Mouse (Mus musculus): ENCODE data around the gene Asgr2. TPM values are rescaled to one million over a fixed set of nuclear protein-coding genes. Genes with fewer than 3 reads are reported as not detected.
A peak's percentile ranks its signal among the peaks of the same experiment; 100 is the strongest.

Gene Asgr2
- polyA plus RNA-seq, 1 experiment: 1.3 TPM

GRCm38 (mm10) chr11:70151072-70151471, 58.6 kb downstream of the Asgr2 start:
- TF ChIP-seq CTCF (IDR thresholded peaks at IDR 0.05; ENCODE audit: control insufficient read depth, insufficient read depth, insufficient read length): no peak
- TF ChIP-seq FOSL1 (IDR thresholded peaks at IDR 0.05; ENCODE audit: insufficient read depth, low read length, poor library complexity, severe bottlenecking): peak; percentile 46
- no peak overlapping the region for H3ac ChIP-seq (ENCODE audit: control insufficient read depth, insufficient read length, low read depth)

More at GRCm38 (mm10) chr11:70151072-70151471, 58.6 kb downstream of the Asgr2 start:
- Histone ChIP-seq H3K79me2 (ENCODE audit: control insufficient read depth, insufficient read depth) (no peaks in the 10 kb centered on the region), H3K79me3 (ENCODE audit: low read depth) (no peaks in the 10 kb centered on the region), H3K27me3 (ENCODE audit: control insufficient read depth, insufficient read depth, insufficient read length) (no peaks in the 10 kb centered on the region), H3K36me3 (ENCODE audit: control insufficient read depth, insufficient read depth) (no peaks in the 10 kb centered on the region), H3K4me3 (ENCODE audit: insufficient read depth, poor library complexity, severe bottlenecking) (no peak overlapping the region)

Other genes starting within 250 kb of the Asgr2 start
- 82.7 TPM for gene Plscr3, start 246.3 kb upstream of the Asgr2 start, polyA plus RNA-seq (2012; fragmentation: generic; extraction: Trizol)
- gene Tnk1, start 233.9 kb upstream of the Asgr2 start, polyA plus RNA-seq (2012; fragmentation: generic; extraction: Trizol): not detected
- gene Tmem95, start 214.6 kb upstream of the Asgr2 start, polyA plus RNA-seq (2012; fragmentation: generic; extraction: Trizol): not detected
- gene Kctd11, start 211.2 kb upstream of the Asgr2 start, polyA plus RNA-seq (2012; fragmentation: generic; extraction: Trizol): 17.2 TPM
- gene Acap1, start 197.1 kb upstream of the Asgr2 start, polyA plus RNA-seq (2012; fragmentation: generic; extraction: Trizol): 0.21 TPM
- gene 2810408A11Rik, start 191.7 kb upstream of the Asgr2 start, polyA plus RNA-seq (2012; fragmentation: generic; extraction: Trizol): 2.4 TPM
- gene Neurl4, start 191.6 kb upstream of the Asgr2 start, polyA plus RNA-seq (2012; fragmentation: generic; extraction: Trizol): 38.4 TPM
- 37.3 TPM for gene Gps2, start 178.8 kb upstream of the Asgr2 start, polyA plus RNA-seq (2012; fragmentation: generic; extraction: Trizol)
- 2,142 TPM for gene Eif5a, start 170.7 kb upstream of the Asgr2 start, polyA plus RNA-seq (2012; fragmentation: generic; extraction: Trizol)
- 0.02 TPM for gene Ybx2, start 156.8 kb upstream of the Asgr2 start, polyA plus RNA-seq (2012; fragmentation: generic; extraction: Trizol)
- 0.53 TPM for gene Slc2a4, start 144.5 kb upstream of the Asgr2 start, polyA plus RNA-seq (2012; fragmentation: generic; extraction: Trizol)
- 0.06 TPM for gene Cldn7, start 127.9 kb upstream of the Asgr2 start, polyA plus RNA-seq (2012; fragmentation: generic; extraction: Trizol)
- gene Ctdnep1, start 111.5 kb upstream of the Asgr2 start, polyA plus RNA-seq (2012; fragmentation: generic; extraction: Trizol): 141 TPM
- gene Elp5, start 110.1 kb upstream of the Asgr2 start, polyA plus RNA-seq (2012; fragmentation: generic; extraction: Trizol): 111 TPM
- 362 TPM for gene Gabarap, start 101.5 kb upstream of the Asgr2 start, polyA plus RNA-seq (2012; fragmentation: generic; extraction: Trizol)
- 93.4 TPM for gene Phf23, start 96.9 kb upstream of the Asgr2 start, polyA plus RNA-seq (2012; fragmentation: generic; extraction: Trizol)
- gene Dvl2, start 92.0 kb upstream of the Asgr2 start, polyA plus RNA-seq (2012; fragmentation: generic; extraction: Trizol): 36.4 TPM
- gene Acadvl, start 77.2 kb upstream of the Asgr2 start, polyA plus RNA-seq (2012; fragmentation: generic; extraction: Trizol): 87.8 TPM
- gene Dlg4, start 75.7 kb upstream of the Asgr2 start, polyA plus RNA-seq (2012; fragmentation: generic; extraction: Trizol): 25.3 TPM
- 4.0 TPM for gene Asgr1, start 38.6 kb upstream of the Asgr2 start, polyA plus RNA-seq (2012; fragmentation: generic; extraction: Trizol)
- gene Mgl2, start 37.7 kb downstream of the Asgr2 start, polyA plus RNA-seq (2012; fragmentation: generic; extraction: Trizol): 1.8 TPM
- gene Clec10a, start 63.6 kb downstream of the Asgr2 start, polyA plus RNA-seq (2012; fragmentation: generic; extraction: Trizol): 0.20 TPM
- 145 TPM for gene Slc16a11, start 120.1 kb downstream of the Asgr2 start, polyA plus RNA-seq (2012; fragmentation: generic; extraction: Trizol)
- 22.0 TPM for gene Slc16a13, start 128.4 kb downstream of the Asgr2 start, polyA plus RNA-seq (2012; fragmentation: generic; extraction: Trizol)
- gene Bcl6b, start 137.2 kb downstream of the Asgr2 start, polyA plus RNA-seq (2012; fragmentation: generic; extraction: Trizol): 9.3 TPM
- 91.7 TPM for gene 0610010K14Rik, start 145.3 kb downstream of the Asgr2 start, polyA plus RNA-seq (2012; fragmentation: generic; extraction: Trizol)
- gene Gm21988, start 147.2 kb downstream of the Asgr2 start, polyA plus RNA-seq (2012; fragmentation: generic; extraction: Trizol): 10.8 TPM
- 300 TPM for gene Rnasek, start 147.2 kb downstream of the Asgr2 start, polyA plus RNA-seq (2012; fragmentation: generic; extraction: Trizol)
- gene Alox12, start 162.7 kb downstream of the Asgr2 start, polyA plus RNA-seq (2012; fragmentation: generic; extraction: Trizol): 0.47 TPM
- gene Alox12e, start 230.0 kb downstream of the Asgr2 start, polyA plus RNA-seq (2012; fragmentation: generic; extraction: Trizol): 0.04 TPM